Mouse (Mus musculus): ENCODE data around the gene Parp6. TPM values are rescaled to one million over a fixed set of nuclear protein-coding genes. Genes with fewer than 3 reads are reported as not detected.

Parp6 gene
- polyA plus RNA-seq, 1 experiment, result 186 TPM

- DNase-seq (ENCODE audit: extremely low spot score in 1 of 2, low spot score in 1 of 2), result no peak
Observed at GRCm38 (mm10) chr9:59678313-59678712, 61.2 kb downstream of the Parp6 start.

GRCm38 (mm10) chr9:59679678-59680533 lies 62.8 kb downstream of the Parp6 start, which contains the start of gene Gramd2:
Gene Gramd2, plus strand, starts transcription at chr9:59680144.
- DNase-seq (ENCODE audit: extremely low spot score in 1 of 2, low spot score in 1 of 2), result peak in 1 of 2 experiments; percentile 78

- DNase-seq (ENCODE audit: extremely low spot score in 1 of 2, low spot score in 1 of 2), result no peak
Observed at GRCm38 (mm10) chr9:59680534-59680875, 63.4 kb downstream of the Parp6 start.

DNA sequence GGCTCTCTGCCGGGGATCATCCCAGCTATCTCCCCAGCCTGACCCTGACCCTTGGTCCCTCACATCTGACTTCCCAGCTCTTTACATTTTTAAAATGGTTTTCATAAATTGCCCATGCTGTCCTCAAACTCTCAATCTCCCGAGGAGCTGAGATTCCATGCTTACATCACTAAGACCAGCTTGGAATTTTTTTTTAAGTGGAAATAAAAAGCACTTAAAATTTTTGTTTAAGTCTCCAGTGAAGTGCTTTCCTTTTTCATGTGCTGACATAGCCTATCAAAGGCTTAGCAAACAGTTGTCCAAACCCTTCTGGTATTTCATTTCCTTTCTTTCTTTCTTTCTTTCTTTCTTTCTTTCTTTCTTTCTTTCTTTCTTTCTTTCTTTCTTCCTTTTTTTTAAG lies 66.9 kb downstream of the Parp6 start:
- DNase-seq (ENCODE audit: extremely low spot score in 1 of 2, low spot score in 1 of 2), result no peak

- peak; percentile 61 to 76 for DNase-seq (ENCODE audit: extremely low spot score in 1 of 2, low spot score in 1 of 2)
Observed at GRCm38 (mm10) chr9:59687416-59688046, 70.4 kb downstream of the Parp6 start.

DNA sequence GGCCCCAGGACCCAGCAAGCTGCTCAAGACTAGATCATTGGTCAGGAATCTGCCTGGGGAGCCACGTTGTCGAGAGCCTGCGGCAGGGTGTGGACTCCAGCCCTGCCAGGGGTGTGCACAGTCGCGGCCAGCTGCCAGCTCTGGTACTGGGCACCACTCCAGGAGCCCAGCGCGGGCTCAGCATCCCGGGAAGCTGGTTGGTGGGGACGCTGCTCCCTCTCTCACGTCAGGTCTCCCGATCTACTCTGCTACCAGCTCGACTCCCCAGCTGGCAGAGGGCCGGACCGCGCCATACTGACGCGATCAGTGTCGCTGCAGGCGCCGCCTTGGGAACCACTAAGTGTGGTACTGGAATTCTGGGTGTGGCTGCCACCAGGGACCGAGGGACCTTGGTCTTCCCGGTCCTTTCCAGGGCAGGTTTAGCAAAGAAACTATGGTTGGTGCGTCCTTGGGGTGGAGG lies 74.6 kb downstream of the Parp6 start:
- peak; percentile 78 to 92 for DNase-seq (ENCODE audit: extremely low spot score in 1 of 2, low spot score in 1 of 2)

DNA sequence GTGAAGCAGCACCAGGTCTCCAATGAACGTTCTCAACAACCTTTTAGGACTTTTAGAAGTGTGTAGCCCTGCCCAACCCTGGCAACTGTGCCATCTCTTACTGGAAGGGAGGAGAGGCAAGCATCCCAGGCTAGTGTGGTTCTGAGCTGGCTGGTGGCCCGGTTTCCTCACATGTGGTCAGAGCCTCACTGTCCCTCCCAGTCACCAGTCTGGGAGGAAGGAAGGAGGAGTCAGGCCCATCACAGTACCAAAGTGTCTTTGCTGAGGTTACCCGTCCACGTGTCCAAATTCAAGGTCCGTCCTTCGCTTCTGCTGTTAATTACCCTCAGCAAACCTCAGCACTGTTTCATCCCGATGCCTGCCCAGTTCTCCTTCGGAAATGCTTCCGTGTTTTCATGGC lies 75.1 kb downstream of the Parp6 start:
- DNase-seq (ENCODE audit: extremely low spot score in 1 of 2, low spot score in 1 of 2), result peak in 1 of 2 experiments; percentile 65

GRCm38 (mm10) chr9:59694571-59695450 lies 77.7 kb downstream of the Parp6 start:
- no peak for DNase-seq (ENCODE audit: extremely low spot score in 1 of 2, low spot score in 1 of 2)

- no peak for DNase-seq (ENCODE audit: extremely low spot score in 1 of 2, low spot score in 1 of 2)
Observed at GRCm38 (mm10) chr9:59695451-59695813, 78.3 kb downstream of the Parp6 start.

- DNase-seq (ENCODE audit: extremely low spot score in 1 of 2, low spot score in 1 of 2), result no peak
Observed at GRCm38 (mm10) chr9:59696381-59696780, 79.3 kb downstream of the Parp6 start.

Other genes with a start within 250 kb of the Parp6 start
- 50.1 and 53.1 TPM in 2 replicates for gene Arih1, start 130.7 kb upstream of the Parp6 start, polyA plus RNA-seq (2012; rRNA removed)
- 59.6 and 59.9 TPM in 2 replicates for gene Hexa, start 77.7 kb upstream of the Parp6 start, polyA plus RNA-seq (2012; rRNA removed)
- 2.5 and 3.6 TPM in 2 replicates for gene Tmem202, start 77.4 kb upstream of the Parp6 start, polyA plus RNA-seq (2012; rRNA removed)
- 17.5 and 19.3 TPM in 2 replicates for gene Celf6, start 39.4 kb upstream of the Parp6 start, polyA plus RNA-seq (2012; rRNA removed)
- 1,290 and 1,497 TPM in 2 replicates for gene Pkm, start 39.1 kb downstream of the Parp6 start, polyA plus RNA-seq (2012; rRNA removed)
- gene Gramd2, start 62.9 kb downstream of the Parp6 start, polyA plus RNA-seq (2012; rRNA removed), result 13.2 and 15.2 TPM in 2 replicates
- 5.1 and 7.0 TPM in 2 replicates for gene Senp8, start 133.4 kb downstream of the Parp6 start, polyA plus RNA-seq (2012; rRNA removed)
- gene Myo9a, start 133.6 kb downstream of the Parp6 start, polyA plus RNA-seq (2012; rRNA removed), result 20.8 and 21.9 TPM in 2 replicates

Data from frontal cortex, adult 2 months (tissue).